Mouse (Mus musculus) kidney, postnatal 10 days (tissue): ENCODE measurements around the gene Neb.

Source experiments
- DNase-seq: peaks from one replicate; pipeline ENCODE4 v3.0.0; 2021; ENCODE audit warnings: mixed read lengths

Gene Neb

DNA sequence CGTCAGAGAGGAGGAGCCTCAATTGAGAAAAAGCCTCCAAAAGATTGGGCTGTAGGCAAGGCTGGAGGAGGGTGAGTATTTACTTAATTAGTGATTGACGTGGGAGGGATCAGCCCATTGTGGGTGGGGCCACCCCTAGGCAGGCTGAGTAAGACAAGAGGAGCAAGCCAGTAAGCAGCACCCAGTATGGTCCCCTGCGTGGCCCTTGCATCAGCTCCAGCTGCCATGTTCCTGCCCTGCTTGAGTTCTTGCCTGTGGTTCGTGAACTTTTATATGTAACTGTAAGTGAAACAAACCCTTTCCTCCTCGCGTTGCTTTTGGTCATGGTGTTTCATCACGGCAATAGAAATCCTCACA is at the start of gene Neb:
Gene Neb (minus strand): TSS at position 27 of the 357 bp plus-strand sequence.
- no peak for DNase-seq

DNA sequence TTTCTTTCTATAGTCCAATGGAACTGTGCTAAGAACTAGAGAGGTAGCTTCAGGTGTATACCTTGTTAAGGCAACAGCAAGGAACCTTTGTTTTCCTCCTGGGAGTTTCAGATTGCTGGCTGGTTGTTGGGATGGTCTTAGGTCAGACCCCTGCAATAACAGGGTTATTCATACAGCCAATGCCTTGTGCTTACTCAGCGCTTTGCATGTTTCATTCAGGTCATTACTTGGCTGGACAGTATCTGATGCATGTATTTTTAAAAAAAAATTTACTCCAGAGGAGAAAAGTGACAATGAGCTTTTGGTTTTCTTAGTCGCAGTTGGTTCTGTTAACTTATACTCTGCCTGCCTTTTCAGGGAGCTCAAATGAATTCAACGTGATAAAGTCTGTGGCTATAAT is 49.1 kb upstream of the Neb start:
- no peak for DNase-seq

DNA sequence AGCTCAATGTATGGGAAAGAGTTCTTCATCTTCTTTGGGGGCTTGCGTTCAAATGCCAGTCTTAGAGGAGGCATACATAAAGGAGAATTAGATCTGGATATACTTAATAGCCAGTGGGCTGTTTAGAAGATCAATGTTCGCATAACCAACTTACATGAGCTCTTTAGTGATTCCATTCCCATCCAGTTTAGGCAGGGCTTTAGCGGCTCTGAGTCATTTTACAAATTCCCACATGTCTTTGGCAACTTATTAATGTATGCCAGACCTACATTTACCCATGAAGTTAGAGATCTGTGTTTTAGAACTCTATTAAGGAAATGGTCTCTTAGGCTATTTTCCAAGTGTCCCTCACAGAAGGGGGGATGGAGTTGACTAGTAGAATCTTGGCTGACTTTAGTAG is 47.8 kb upstream of the Neb start:
- no peak for DNase-seq

DNA sequence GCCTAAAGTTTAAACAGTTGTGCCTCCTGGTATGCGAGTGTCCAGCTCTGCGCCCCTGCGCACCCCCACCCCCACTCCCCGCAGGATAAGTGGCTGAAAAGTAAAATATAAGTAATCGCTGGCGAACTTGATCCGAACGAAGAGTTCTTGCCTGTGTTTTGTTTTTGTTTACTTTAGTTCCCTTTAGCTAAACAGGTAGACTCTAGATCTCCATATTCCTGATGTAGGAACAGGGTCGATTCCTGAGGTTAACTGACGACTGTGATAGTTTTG is 47.2 kb upstream of the Neb start:
- DNase-seq = peak; percentile 31

GRCm38 (mm10) chr2:52424747-52425522 is 46.7 kb upstream of the Neb start, which contains the start of gene Arl5a:
Gene Arl5a (minus strand): TSS chr2:52424901.
- peak; percentile 98 for DNase-seq

DNA sequence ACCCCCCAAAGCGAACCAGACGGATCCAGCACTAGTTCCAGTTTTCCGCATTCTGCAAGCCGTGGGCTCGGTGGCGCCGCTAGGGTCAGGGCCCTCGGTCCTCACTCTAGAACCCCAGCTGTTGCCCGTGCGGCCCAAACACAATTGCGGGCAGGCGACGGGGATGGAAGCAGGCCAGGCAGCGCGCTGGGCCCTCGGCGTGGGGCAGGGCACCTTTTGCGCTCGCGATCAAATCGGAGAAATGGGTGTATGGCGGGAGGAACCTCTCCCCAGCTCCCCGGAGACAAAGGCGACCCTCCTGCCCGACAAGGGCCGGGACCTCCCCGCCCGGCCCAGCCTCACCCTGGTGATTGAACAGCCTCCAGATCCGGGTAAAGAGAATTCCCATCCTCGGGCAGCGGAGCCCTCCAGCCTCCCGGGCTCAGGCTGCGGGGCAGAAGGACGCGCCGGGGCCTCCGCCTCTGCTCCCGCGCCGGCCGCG is 46.0 kb upstream of the Neb start:
- peak; percentile 68 for DNase-seq

DNA sequence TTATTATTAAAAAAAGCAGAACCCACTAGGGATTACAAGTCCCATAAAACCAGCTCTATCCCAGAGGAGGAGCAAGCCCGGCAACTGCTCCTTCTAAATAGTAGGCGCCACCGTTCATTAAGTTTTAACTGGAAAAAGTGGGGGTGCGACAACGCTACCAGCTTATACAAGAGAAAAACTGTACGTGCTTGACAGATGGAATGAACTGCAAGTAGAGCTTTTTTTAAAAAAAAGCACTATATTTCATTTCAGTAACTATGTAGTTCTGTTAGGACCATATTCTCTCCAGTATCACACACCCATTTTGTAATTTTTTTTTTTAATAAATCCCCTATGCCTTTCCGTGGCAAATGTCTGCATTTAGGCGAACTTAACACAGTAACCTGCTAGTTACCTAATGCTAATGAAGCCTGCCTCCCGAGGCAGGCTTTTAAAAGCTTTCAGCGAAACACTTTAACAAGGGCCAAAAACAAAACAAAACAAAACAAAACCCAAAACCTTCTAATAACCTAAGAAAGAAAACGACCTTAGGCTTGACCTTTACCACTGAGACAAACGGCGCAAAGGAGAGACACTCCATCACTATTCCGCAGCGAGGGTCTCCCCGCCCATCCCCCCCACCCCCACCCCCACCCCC is 45.5 kb upstream of the Neb start:
- peak; percentile 30 for DNase-seq

GRCm38 (mm10) chr2:52422871-52423610 is 44.8 kb upstream of the Neb start:
- DNase-seq = no peak

- peak; percentile 11 for DNase-seq
Observed at GRCm38 (mm10) chr2:52421197-52421596, 42.9 kb upstream of the Neb start.

DNA sequence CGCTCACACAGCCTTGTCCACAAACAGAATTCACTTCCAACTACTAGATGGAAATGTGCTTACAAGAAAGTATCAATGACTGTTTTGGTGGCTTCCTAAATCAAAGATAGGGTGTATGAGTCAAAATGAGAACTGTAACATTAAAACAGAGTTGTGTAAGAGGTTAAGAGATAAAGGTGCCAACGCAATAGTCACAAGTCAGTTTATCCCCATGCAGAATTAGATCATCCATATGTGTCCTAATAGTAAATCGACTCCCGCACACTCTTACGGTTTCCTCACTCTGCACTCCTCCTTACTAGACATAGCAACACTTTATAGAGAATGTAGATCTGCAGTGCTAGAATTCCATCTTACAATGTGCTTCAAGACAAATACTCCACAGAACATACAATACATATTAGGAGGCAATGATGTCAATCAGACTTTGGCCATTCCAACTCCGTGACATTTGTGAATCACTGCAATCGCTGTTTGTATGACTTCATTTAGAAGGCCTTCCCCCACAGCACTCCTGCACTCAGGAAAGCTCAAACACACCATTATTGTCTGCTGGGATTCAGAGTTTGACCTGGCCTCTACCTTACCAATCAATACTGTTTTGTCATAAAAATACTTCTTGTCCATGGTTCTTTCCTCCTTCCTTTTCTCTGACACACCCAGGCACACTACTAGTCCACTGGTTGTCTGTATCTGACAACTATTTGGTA is 41.9 kb upstream of the Neb start:
- DNase-seq = no peak

- no peak for DNase-seq
Observed at GRCm38 (mm10) chr2:52419295-52419694, 41.0 kb upstream of the Neb start.

DNA sequence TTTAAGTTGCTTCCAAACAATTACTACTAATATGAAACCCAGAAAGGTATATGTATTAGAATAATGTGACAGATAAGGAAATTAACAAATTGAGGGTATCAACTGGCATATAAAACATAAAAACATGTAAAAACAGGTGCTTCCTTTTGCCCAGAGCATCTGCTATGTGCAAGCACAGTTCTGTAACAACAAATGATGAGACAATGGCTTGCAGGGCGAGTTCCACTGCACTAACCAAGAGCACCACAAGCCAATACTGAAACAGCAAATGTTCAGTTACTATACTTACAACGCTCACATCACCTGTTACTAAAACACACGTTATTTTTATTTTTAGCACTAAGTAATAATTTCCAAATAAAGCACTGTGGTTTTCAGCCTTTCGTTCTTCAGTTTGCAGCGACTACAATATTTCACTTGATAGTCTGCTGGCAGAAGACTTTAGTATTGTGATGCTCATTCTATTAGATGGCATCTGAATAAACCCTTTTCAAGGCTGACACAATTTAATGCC is 34.3 kb upstream of the Neb start:
- DNase-seq = no peak

DNA sequence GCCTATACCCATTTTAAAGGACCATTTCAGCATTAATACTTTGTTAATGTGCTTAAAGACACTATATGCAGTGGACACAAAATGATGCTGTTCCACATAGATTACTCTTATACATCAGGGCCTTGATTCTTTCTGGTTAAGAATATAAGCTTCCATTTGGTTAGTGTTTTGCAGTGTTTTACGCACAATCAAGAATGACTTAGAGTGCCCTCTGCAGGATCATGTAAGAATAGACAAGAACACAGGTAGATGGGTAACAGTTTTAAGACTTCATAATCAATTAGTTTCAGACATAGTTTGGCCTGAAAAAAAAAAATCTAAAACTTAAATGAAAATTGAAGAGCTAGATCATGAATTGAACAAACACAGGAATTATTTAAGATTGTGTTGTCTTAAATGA is 28.2 kb upstream of the Neb start:
- DNase-seq = no peak

DNA sequence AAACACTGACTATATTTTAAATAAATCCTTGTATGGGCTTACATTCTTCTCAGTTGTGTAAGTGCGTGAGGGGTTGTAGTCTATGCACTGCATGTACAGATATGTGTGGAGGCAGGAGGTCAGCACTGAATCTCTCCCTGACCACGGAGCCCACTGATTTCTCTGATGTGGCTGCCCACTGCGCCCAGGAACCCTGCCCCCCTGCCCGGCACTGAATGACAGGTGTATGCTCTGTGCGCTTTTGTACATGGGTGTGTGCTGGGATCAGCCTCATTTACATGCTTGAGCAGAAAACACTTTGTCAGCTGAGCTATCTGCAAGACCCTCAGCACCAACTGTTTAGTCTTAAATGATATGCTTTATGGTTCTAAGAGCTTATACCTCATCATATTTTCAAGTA is 27.0 kb upstream of the Neb start:
- no peak for DNase-seq

GRCm38 (mm10) chr2:52394529-52394928 is 16.3 kb upstream of the Neb start:
- DNase-seq = no peak

GRCm38 (mm10) chr2:52390415-52390975 is 12.2 kb upstream of the Neb start:
- no peak for DNase-seq

DNA sequence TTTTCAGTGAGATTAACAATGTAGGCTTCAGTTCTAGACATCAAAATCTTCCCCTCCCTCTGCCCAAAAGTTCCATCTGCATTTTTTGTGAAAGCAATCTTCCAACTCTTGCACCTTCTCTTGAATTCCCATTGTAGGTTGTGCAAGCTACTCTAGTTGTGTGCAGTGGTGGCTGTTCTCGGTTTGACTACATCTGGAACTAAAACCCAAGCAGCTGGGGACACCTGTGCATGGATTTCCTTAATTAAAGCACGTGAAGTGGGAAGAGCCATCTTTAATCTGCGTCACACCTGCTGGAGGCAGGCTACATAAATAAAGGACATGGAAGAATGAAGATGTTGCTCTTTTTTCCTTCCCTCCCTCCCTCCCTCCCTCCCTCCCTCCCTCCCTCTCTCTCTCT is 11.7 kb upstream of the Neb start:
- DNase-seq = no peak

- no peak for DNase-seq
Observed at GRCm38 (mm10) chr2:52386451-52386850, 8.2 kb upstream of the Neb start.

DNA sequence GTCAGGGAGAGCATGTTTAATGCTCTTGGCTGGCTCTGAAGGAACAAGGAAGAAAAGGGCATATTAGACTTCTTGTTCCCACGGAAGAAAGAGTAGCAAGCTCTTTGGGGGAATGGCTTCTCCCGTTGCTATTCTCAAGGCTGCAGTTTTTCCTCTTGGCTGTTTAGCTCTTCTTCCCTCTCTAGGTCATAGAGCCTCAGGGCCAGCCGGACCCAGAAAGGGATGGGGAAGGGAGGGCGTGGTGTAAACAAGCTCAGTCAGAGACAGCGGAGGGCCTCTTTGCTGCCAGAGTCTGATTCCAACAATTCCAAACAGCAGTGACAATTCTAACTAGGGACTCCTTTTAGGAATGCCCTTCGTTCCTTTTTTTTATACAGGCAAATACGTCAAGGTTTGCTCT is 7.8 kb upstream of the Neb start:
- DNase-seq = peak; percentile 30

- DNase-seq = no peak
Observed at GRCm38 (mm10) chr2:52378848-52379261, 581 bp upstream of the Neb start.

DNA sequence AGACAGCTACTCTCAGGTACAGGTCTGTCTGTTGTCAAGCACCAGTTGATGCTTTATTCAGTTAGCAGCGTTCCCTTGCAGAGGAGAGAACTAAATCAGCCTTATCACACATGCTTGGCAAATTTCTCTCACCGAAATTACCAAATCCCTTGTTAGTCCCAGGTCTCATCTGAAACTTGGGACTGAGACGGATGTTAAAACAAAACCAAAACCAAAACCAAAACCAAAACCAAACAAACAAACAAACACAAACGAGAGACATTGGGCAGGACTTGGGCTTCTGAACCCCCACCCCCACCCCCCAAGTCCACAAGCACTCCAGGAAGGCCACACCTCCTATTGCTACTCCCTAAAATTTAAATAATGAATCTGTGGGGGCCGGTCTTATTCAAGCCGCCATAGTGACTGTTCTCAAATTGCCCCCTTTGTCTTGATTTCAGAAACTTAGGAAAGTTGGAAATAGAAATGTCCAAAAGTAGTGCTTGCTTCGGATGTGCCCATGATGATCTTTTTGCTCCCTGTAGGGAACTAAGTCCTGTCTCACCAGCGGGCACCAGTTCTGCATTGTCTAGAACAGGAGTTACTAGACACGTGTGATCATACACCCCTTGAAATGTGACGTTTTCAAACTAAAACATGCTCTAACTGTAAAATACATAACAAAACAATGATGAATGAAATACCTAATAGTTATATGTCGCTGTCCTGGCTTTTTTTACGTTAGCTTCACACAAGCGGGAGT is 397 bp downstream of the Neb start:
- DNase-seq = no peak

GRCm38 (mm10) chr2:52374706-52375105 is 3.6 kb downstream of the Neb start:
- no peak for DNase-seq
